Mouse (Mus musculus) cerebellum, adult (tissue): ENCODE measurements around the gene Rhox4d.
"Not testable (repeated sequence)": the region's sequence is repeated elsewhere in the genome, so short reads cannot be mapped to it uniquely, and the experiment has no call there.

Source experiments
- ATAC-seq: cut with Nextera tagmentation; 2 replicates; pipeline ENCODE4 v1.9.2; 2017; ENCODE audit warnings: mild to moderate bottlenecking, moderate library complexity, mixed read lengths; ENCODE audit not compliant: insufficient number of reproducible peaks, low FRiP score, low TSS enrichment

The Rhox4d gene

DNA sequence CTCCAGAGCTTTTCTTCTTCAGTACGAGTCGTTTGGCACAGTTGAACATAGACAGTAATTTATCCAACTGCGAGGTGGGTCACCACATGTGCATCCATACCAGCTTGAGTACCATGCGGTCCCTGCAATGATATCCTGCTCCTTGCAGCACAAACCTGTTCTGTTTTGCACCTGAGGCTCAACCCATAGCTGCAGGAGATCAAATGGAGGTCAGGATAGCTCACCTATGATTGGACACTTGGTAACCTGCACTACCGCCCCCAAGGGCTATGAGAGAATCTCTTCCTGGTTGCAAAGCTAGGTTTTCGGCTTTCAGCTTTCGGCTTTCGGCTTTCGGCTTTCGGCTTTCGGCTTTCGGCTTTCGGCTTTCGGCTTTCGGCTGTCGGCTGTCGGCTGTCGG lies at the start of gene Rhox4d:
Gene Rhox4d, plus strand, starts transcription at position 301 of the 400 bp plus-strand sequence.
- not testable (repeated sequence) for ATAC-seq

DNA sequence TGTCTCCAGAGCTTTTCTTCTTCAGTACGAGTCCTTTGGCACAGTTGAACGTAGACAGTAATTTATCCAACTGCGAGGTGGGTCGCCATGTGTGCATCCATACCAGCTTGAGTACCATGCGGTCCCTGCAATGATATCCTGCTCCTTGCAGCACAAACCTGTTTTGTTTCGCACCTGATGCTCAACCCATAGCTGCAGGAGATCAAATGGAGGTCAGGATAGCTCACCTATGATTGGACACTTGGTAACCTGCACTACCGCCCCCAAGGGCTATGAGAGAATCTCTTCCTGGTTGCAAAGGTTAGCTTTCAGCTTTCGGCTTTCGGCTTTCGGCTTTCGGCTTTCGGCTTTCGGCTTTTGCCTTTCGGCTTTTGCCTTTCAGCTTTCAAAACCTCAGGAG lies 34.1 kb upstream of the Rhox4d start, which contains the start of gene Rhox4c:
Gene Rhox4c, plus strand, starts transcription at position 301 of the 400 bp plus-strand sequence.
- not testable (repeated sequence) for ATAC-seq

DNA sequence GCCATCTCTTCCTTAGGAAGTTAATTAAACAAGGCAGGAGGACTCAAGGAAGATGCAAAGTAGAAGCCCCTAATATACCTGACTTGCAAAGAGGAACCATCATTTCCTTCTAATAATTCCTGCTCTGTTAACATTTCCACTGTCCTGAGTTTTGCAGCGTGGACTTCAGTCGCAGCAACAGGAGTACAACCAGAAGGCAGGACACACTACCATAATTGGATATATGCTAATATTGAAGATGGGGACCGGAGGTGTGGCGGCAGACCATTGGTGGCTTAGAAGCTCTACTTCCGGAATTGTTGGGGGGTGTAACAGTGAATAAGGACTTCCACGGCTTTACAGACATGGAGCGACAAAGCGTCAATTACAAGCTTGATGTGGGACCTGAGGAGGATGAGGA lies 16.0 kb downstream of the Rhox4d start, which contains the start of gene Rhox2e:
Gene Rhox2e, plus strand, starts transcription at position 301 of the 400 bp plus-strand sequence.
- not testable (repeated sequence) for ATAC-seq

DNA sequence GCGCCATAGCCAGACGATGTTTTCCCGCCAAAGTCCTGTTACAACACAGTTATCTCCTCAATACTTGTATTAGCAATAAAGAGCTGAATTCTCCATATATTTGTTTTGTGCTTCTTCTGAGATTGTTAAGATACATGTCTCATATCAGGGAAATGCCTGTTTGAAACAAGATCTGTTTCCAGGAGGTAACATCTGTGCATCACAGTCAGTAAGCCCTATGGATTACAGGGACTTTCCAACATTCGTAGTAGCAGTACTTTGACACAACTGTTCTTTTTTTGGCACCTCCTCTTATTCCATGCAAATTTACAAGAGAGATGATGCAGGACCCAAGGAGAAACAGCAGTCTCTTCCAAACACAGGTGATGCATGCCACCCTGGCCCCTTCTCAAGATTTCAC lies 27.6 kb downstream of the Rhox4d start, which contains the start of gene Rhox3e:
Gene Rhox3e, plus strand, starts transcription at position 301 of the 400 bp plus-strand sequence.
- not testable (repeated sequence) for ATAC-seq

DNA sequence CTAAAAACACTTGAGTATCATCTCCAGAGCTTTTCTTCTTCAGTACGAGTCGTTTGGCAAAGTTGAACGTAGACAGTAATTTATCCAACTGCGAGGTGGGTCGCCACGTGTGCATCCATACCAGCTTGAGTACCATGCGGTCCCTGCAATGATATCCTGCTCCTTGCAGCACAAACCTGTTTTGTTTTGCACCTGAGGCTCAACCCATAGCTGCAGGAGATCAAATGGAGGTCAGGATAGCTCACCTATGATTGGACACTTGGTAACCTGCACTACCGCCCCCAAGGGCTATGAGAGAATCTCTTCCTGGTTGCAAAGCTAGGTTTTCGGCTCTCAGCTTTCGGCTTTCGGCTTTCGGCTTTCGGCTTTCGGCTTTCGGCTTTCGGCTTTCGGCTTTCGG lies 43.0 kb downstream of the Rhox4d start, which contains the start of gene Rhox4e:
Gene Rhox4e, plus strand, starts transcription at position 301 of the 400 bp plus-strand sequence.
- ATAC-seq: not testable (repeated sequence)
